Mouse (Mus musculus): ENCODE measurements around the gene Pgrmc1.
"Not testable (repeated sequence)": the region's sequence is repeated elsewhere in the genome, so short reads cannot be mapped to it uniquely, and the experiment has no call there.

Pgrmc1 gene

DNA sequence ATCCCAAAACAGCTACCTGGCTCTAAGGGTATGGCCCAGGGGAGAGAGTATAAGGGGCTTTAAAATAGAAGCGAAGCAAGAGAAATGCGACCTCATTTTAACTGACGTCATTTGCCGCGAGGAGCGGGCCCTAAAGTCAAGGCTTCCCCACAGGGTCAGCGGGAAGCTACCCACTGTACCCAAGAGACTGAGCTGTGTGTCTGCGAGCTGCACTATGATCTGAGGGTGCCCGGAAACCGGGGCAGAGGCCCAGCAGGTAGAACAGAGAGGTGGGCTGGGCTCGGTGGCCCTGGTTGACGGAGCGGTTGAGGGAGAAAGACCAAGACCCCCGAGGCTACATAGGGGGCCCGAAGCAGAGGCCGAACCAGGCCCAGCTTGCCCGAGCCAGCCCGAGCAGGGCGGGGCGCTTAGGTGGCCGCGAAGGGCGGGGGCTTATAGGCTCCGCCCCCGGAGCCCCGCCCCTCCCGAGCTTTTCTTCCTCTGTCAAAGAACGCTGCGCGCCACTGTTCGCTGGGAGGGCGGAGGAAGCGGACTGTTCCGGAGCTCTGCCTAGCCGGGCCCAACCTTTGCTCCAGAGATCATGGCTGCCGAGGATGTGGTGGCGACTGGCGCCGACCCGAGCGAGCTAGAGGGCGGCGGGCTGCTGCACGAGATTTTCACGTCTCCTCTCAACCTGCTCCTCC lies at the start of gene Pgrmc1:
Gene Pgrmc1, plus strand, starts transcription at position 500 of the 683 bp plus-strand sequence.
- in situ Hi-C loops (cut with MboI, MseI): no loop called here

DNA sequence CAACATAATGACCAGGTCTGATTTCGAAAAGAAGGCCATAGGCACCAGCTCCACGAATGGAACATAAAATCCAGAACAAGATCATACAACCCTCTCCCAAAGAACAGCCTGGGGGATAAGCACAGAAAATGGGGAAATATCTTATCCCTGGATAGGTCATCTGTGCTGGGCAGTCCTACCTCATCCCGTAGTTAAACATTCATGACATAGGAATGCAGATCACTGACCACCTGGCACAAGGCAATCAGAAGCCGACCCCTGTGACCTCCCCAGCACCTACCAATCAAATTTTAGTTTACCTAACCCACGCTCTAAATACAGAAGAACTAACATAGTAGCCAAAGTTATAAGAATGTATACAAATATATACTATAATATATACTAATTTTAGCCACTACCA lies 49.2 kb upstream of the Pgrmc1 start:
- in situ Hi-C loops (cut with MboI, MseI): no loop called here

DNA sequence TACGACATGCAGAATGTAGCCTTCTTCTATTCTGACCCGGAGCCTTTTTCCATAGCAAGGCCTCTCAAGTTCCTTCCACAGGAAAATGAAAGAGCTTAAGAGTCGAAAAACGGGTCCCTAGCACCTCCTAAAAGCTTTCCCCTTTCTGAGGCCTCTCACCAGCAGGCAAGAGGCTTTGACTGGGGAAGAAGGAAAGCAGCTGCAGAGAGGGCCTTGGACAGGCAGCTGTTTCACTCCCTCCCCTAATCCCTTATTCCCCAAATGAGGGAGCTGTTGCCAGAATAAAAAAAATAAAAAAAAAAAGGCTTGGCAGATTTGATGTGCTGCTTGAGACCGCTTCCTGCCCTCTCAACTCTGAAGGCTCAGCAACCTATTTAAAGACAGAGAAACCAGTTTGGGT lies 47.1 kb upstream of the Pgrmc1 start:
- in situ Hi-C loops (cut with MboI, MseI): no loop called here

- in situ Hi-C loops (cut with MboI, MseI): no loop called here
These were observed 46.7 kb upstream of the Pgrmc1 start for GRCm38 (mm10) chrX:36551351-36551750.

- in situ Hi-C loops (cut with MboI, MseI): no loop called here
These were observed 45.9 kb upstream of the Pgrmc1 start for GRCm38 (mm10) chrX:36552055-36552587.

GRCm38 (mm10) chrX:36552715-36553114 lies 45.3 kb upstream of the Pgrmc1 start:
- in situ Hi-C loops (cut with MboI, MseI): no loop called here

- in situ Hi-C loops (cut with MboI, MseI): not testable (repeated sequence)
These were observed 42.8 kb upstream of the Pgrmc1 start for GRCm38 (mm10) chrX:36555196-36555595.

DNA sequence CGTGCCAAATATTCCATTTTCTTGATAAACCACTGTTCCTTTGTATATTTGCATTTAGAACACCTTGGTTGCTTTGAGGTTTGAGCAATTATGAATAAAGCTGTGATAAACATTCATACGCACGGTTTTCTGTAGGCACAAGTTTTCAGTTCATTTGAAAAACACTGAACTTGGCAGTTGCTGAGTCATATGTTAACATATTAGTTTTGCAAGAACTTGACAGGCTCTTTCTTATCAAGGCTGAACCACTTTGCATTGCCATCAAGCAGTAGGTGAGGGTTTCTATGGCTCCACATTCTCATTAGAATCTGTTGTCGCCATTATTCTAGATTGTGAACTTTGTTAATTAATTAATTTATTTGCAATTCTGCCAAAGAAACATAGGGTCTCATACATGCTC lies 37.8 kb upstream of the Pgrmc1 start:
- in situ Hi-C loops (cut with MboI, MseI): no loop called here

DNA sequence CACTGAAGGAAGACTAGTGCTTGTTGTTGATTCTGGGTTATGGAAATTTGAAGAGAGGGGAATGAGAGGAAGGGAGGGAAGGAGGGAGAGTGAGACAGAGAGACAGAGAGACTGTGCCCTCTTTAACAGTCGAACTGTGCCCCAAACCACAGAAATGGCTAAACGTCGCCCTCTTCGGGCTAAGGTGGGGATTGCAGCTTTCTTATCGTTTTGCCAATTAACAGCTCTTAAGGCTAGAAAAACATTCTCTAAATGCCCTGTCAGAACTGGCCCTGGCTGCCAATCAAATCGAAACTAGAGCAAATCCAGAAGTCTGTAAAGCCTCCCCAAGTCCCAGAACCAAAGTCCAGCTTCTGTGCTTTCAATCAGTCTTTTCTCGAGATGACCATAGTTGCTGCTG lies 36.4 kb upstream of the Pgrmc1 start:
- in situ Hi-C loops (cut with MboI, MseI): no loop called here

DNA sequence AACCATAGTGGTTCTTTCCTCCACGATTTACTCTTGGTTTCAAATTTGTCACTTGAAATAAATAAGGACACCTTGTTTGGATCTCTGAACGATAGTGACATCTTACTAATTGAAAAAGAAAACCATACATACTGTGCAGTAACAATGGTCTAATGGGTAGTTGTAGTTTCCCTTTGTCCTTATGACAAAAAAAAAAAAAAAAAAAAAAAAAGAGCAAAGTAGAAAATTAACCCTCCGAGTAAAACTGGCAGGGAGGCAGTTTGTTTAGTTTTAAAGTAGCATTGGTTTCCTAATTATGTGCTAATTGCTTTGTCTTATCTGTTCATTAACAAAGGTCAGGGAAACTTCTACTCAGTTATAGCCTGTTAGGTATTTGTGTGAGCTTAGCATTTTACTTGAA lies 35.9 kb upstream of the Pgrmc1 start:
- in situ Hi-C loops (cut with MboI, MseI): no loop called here

GRCm38 (mm10) chrX:36586629-36587303 lies 11.2 kb upstream of the Pgrmc1 start:
- in situ Hi-C loops (cut with MboI, MseI): no loop called here

- in situ Hi-C loops (cut with MboI, MseI): no loop called here
These were observed 10.4 kb upstream of the Pgrmc1 start for GRCm38 (mm10) chrX:36587304-36588209.

- in situ Hi-C loops (cut with MboI, MseI): no loop called here
These were observed 7.7 kb upstream of the Pgrmc1 start for GRCm38 (mm10) chrX:36590266-36590665.

DNA sequence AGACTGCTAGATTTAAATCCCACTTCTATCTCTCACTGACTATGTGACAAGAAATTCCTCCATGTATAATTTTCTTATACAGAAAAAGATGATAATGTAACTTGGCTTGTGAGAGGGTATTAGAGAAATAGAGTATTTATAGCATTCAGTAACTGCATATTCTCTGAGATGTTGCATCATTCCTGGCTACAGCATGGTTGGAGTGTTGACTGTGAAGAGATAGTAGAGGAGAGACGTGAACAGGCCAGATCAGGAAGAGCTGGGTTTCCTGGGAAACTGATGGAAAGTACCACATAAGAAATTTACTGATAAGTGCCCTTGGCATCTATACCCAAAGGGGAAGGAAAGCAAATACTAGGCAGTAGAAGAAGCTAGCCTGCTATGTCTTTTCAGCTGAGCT lies 6.9 kb upstream of the Pgrmc1 start:
- in situ Hi-C loops (cut with MboI, MseI): no loop called here

- in situ Hi-C loops (cut with MboI, MseI): no loop called here
These were observed 6.5 kb upstream of the Pgrmc1 start for GRCm38 (mm10) chrX:36591539-36591938.

GRCm38 (mm10) chrX:36595247-36595646 lies 2.8 kb upstream of the Pgrmc1 start:
- in situ Hi-C loops (cut with MboI, MseI): no loop called here

DNA sequence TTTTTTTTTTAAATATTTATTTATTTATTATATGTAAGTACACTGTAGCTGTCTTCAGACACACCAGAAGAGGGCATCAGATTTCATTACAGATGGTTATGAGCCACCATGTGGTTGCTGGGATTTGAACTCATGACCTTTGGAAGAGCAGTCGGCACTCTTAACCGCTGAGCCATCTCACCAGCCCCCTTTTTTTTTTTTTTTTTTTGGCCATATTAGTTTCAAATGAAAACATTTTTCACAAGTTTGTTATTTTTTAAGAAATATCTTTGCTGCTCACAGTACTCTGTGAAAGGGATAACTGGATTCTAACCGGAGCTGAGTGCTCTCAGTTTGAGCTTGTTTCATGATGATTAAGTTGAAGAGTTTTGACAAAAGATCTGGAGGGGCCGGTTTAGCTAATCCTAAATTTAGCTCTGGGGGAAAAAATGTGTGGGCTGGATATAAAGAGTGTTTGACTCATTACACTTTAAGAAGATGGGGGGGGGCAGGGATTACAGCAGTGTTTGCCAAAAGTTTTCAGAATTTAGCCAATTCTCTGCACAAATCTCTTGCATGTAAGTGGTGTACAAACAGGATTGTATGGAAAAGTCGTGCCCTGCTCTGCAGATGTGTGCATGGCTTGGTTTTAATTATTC lies 1.4 kb upstream of the Pgrmc1 start:
- in situ Hi-C loops (cut with MboI, MseI): not testable (repeated sequence)

- in situ Hi-C loops (cut with MboI, MseI): no loop called here
These were observed 394 bp downstream of the Pgrmc1 start for GRCm38 (mm10) chrX:36598390-36598810.

GRCm38 (mm10) chrX:36598861-36599344 lies 897 bp downstream of the Pgrmc1 start:
- in situ Hi-C loops (cut with MboI, MseI): no loop called here

GRCm38 (mm10) chrX:36599656-36600055 lies 1.6 kb downstream of the Pgrmc1 start:
- in situ Hi-C loops (cut with MboI, MseI): no loop called here

- in situ Hi-C loops (cut with MboI, MseI): no loop called here
These were observed 2.1 kb downstream of the Pgrmc1 start for GRCm38 (mm10) chrX:36600066-36600465.

Measured in T-helper 17 cell (primary cell).